Mouse (Mus musculus) left cerebral cortex, postnatal 10 days (tissue): ENCODE data around the gene Dip2b. TPM values are rescaled to one million over a fixed set of nuclear protein-coding genes. Genes with fewer than 3 reads are reported as not detected.

Experiments used
- DNase-seq, 2 experiments: peaks; one replicate each; pipeline ENCODE4 v3.0.0; 2021 to 2022; ENCODE audit warnings: low spot score in 2 of 2, mixed read lengths in 1 of 2; ENCODE audit errors: extremely low spot score in 1 of 2
- intact Hi-C: fragments of 180-260 bp; cut with DNase I; formaldehyde crosslinking; loops from one replicate; pipeline ENCODE4 v1.15.1; 2025
- total RNA-seq, 2 experiments: library from RNA; stranded (reverse); gene quantifications; 2 replicates each; pipeline ENCODE4 v1.2.3; 2021

Dip2b gene
- total RNA-seq, 2 experiments from 2014 or later: 58.0 to 61.8 TPM

- DNase-seq: no peak
- intact Hi-C loops: loop anchor here (5.0 to 10.0 kb wide), 2 partner anchors 107 to 199 kb away; partner anchors contain the start of gene Letmd1
These were observed 227.3 kb downstream of the Dip2b start for GRCm38 (mm10) chr15:100265586-100266325.

- intact Hi-C loops: loop anchor here (5.0 to 10.0 kb wide), 2 partner anchors 103 to 196 kb away; partner anchors contain the start of gene Letmd1
- DNase-seq: no peak
These were observed 230.5 kb downstream of the Dip2b start for GRCm38 (mm10) chr15:100268916-100269315.

Other genes with a start within 250 kb of the Dip2b start
- 1 to 10 TPM; 8.2 to 9.8 TPM for gene Lima1, start 163.2 kb upstream of the Dip2b start, total RNA-seq
- not detected for gene Fam186a, start 71.6 kb upstream of the Dip2b start, total RNA-seq
- 10 to 100 TPM; 47.2 to 53.2 TPM for gene Larp4, start 68.6 kb upstream of the Dip2b start, total RNA-seq
- gene Atf1, start 189.2 kb downstream of the Dip2b start, total RNA-seq: 10 to 100 TPM; 15.3 to 20.5 TPM
- not detected for gene Tmprss12, start 242.2 kb downstream of the Dip2b start, total RNA-seq